Comparison of ENCODE assay signal across 9 mouse cellular contexts in genomic region chr6:57533410-57533809, GRCm38 (mm10). TPM values are rescaled to one million over a fixed set of nuclear protein-coding genes. Genes with fewer than 3 reads are reported as not detected.
DNase-seq lines count a peak whose midpoint lies in the region; ATAC-seq and TF ChIP-seq lines count a peak whose summit lies in the region.
"Had no signal": no experiment of that assay in that cellular context is flagged by ENCODE, and none has a peak within 500 bp of the region (broad histone marks: within the 10 kb centered on the region; RNA-seq: fewer than 3 reads in every experiment).

No protein-coding gene starts in this region.

- peak overlapping the region; percentile 45 for H3K4me3 ChIP-seq in cerebellum, adult 2 months (replicated peaks; ENCODE audit: insufficient read depth, low read depth, low read length)
- peak overlapping the region; percentile 53 for H3K4me3 ChIP-seq in lung, embryonic 15.5 days
- H3K4me3 ChIP-seq in lung, adult 2 months (replicated peaks; ENCODE audit: extremely low read depth, low read depth, low read length) = no peak overlapping the region
- H3K4me3 ChIP-seq in intestine, embryonic 15.5 days (replicated peaks) = no peak overlapping the region
- H3K4me3 ChIP-seq in neural tube, embryonic 14.5 days (ENCODE audit: low read depth, low read length) = peak overlapping the region; percentile 77; the same call in 1 of the 2 replicates

- no peaks in the 10 kb centered on the region for H3K36me3 ChIP-seq in lung, embryonic 15.5 days
- H3K36me3 ChIP-seq in intestine, embryonic 15.5 days = no peaks in the 10 kb centered on the region
- H3K36me3 ChIP-seq in neural tube, embryonic 14.5 days (ENCODE audit: control insufficient read depth, insufficient read depth, low read length) = no peaks in the 10 kb centered on the region

- H3K27me3 ChIP-seq in cerebellum, adult 2 months (ENCODE audit: control insufficient read depth, insufficient read depth, low read length) = no peaks in the 10 kb centered on the region
- no peaks in the 10 kb centered on the region for H3K27me3 ChIP-seq in lung, embryonic 15.5 days
- H3K27me3 ChIP-seq in intestine, embryonic 15.5 days (replicated peaks) = no peaks in the 10 kb centered on the region
- H3K27me3 ChIP-seq in neural tube, embryonic 14.5 days (ENCODE audit: control insufficient read depth, insufficient read depth, low read length) = no peaks in the 10 kb centered on the region

- no peak for TF ChIP-seq CTCF in cerebellum, adult 2 months (IDR thresholded peaks at IDR 0.05; ENCODE audit: borderline replicate concordance, insufficient read depth, low read depth, low read length)
- no peak for TF ChIP-seq CTCF in lung, adult 2 months (IDR thresholded peaks at IDR 0.05; ENCODE audit: insufficient read depth, low read length)

- DNase-seq in cerebellum, adult 2 months = no peak
- no peak for DNase-seq in cerebellum, adult 9-10 months
- DNase-seq in lung, adult 2 months = no peak
- no peak for DNase-seq in MN1 (ENCODE audit: low spot score)
- no peak for DNase-seq in c-Kit-positive CD71-positive TER-119-positive erythroid progenitor cells, embryonic 14.5 days (ENCODE audit: low spot score)
- DNase-seq: retina, postnatal 1 day had no signal

- no peak for ATAC-seq in lung, embryonic 15.5 days (ENCODE audit: borderline replicate concordance, extremely low read depth, low FRiP score, low TSS enrichment)
- ATAC-seq in intestine, embryonic 15.5 days = no peak
- ATAC-seq in neural tube, embryonic 14.5 days (ENCODE audit: low read depth) = no peak

- no peak for TF ChIP-seq POLR2A in cerebellum, adult 2 months (IDR thresholded peaks at IDR 0.05; ENCODE audit: borderline replicate concordance, insufficient read depth, low read length)
- no peak for TF ChIP-seq POLR2A in lung, adult 2 months (IDR thresholded peaks at IDR 0.05; ENCODE audit: borderline replicate concordance, extremely low read depth, low read depth, low read length)

- WGBS in cerebellum, adult 2 months = 8% methylated on average over 2 of the region's 2 CpGs
- 30% methylated on average over 2 of the region's 2 CpGs for WGBS in lung, embryonic 15.5 days
- WGBS in lung, adult 2 months = 12% methylated on average over 2 of the region's 2 CpGs
- WGBS in intestine, embryonic 15.5 days = 36% methylated on average over 2 of the region's 2 CpGs
- WGBS in neural tube, embryonic 14.5 days = 75% methylated on average over 2 of the region's 2 CpGs

- no peak overlapping the region for H3K27ac ChIP-seq in cerebellum, adult 2 months (ENCODE audit: insufficient read depth, low read length)
- no peak overlapping the region for H3K27ac ChIP-seq in lung, embryonic 15.5 days
- H3K27ac ChIP-seq in intestine, embryonic 15.5 days = no peak overlapping the region
- H3K27ac ChIP-seq in neural tube, embryonic 14.5 days (ENCODE audit: low read depth, low read length) = no peak overlapping the region

- peak overlapping the region; percentile 63 for H3K4me2 ChIP-seq in lung, embryonic 15.5 days
- peak overlapping the region; percentile 83 for H3K4me2 ChIP-seq in intestine, embryonic 15.5 days (replicated peaks)
- peak overlapping the region; percentile 62 for H3K4me2 ChIP-seq in neural tube, embryonic 14.5 days (ENCODE audit: low read depth, low read length)

- H3K9me3 ChIP-seq in lung, embryonic 15.5 days = no peaks in the 10 kb centered on the region
- H3K9me3 ChIP-seq in intestine, embryonic 15.5 days = no peaks in the 10 kb centered on the region
- no peaks in the 10 kb centered on the region for H3K9me3 ChIP-seq in neural tube, embryonic 14.5 days (ENCODE audit: control insufficient read depth, low read length)

- H3K9ac ChIP-seq in lung, embryonic 15.5 days = no peak overlapping the region; the same call in 1 of the 2 replicates
- no peak overlapping the region for H3K9ac ChIP-seq in intestine, embryonic 15.5 days
- 0 out of 2 replicates have a peak overlapping the region, but pooled peaks have one; percentile 74 for H3K9ac ChIP-seq in neural tube, embryonic 14.5 days (replicated peaks; ENCODE audit: low read depth, low read length)

- H3K4me1 ChIP-seq in cerebellum, adult 2 months (ENCODE audit: control insufficient read depth, insufficient read depth, low read length) = peaks cover 3% of the 10 kb centered on the region; the same call in 1 of the 2 replicates
- H3K4me1 ChIP-seq in lung, embryonic 15.5 days = peaks cover 7% of the 10 kb centered on the region; the same call in 1 of the 2 replicates
- no peaks in the 10 kb centered on the region; the same call in 1 of the 2 replicates for H3K4me1 ChIP-seq in lung, adult 2 months (ENCODE audit: control insufficient read depth, insufficient read depth, low read length)
- H3K4me1 ChIP-seq in intestine, embryonic 15.5 days (replicated peaks) = peaks cover 6% of the 10 kb centered on the region; the same call in 1 of the 2 replicates
- peaks cover 8% of the 10 kb centered on the region for H3K4me1 ChIP-seq in neural tube, embryonic 14.5 days (ENCODE audit: control insufficient read depth, insufficient read depth, low read length)

RNA-seq across cellular contexts. Expression of gene Ppm1k, which starts 1.9 kb away (rescaled TPM):
- polyA plus RNA-seq in cerebellum, adult 2 months (2012; rRNA removed) = 20.7 and 21.8 TPM in 2 replicates
- polyA plus RNA-seq in lung, embryonic 15.5 days (2015; fragmentation: Nextera tagmentation; extraction: Ambion mirVana) = 5.9 and 6.4 TPM in 2 replicates
- polyA plus RNA-seq in lung, adult 2 months (2012; rRNA removed) = 1.5 and 2.9 TPM in 2 replicates
- 4.1 and 4.4 TPM in 2 replicates for polyA plus RNA-seq in intestine, embryonic 15.5 days (2015; fragmentation: Nextera tagmentation; extraction: Ambion mirVana)
- polyA plus RNA-seq in neural tube, embryonic 14.5 days (2014; fragmentation: Nextera tagmentation; extraction: Ambion mirVana) = 8.4 and 9.4 TPM in 2 replicates

RNA-seq across cellular contexts. Expression of gene Herc6, which starts 47.4 kb away (rescaled TPM):
- 1.5 and 1.6 TPM in 2 replicates for polyA plus RNA-seq in cerebellum, adult 2 months (2012; rRNA removed)
- 2.9 and 3.7 TPM in 2 replicates for polyA plus RNA-seq in lung, embryonic 15.5 days (2015; fragmentation: Nextera tagmentation; extraction: Ambion mirVana)
- polyA plus RNA-seq in lung, adult 2 months (2012; rRNA removed) = 9.9 and 11.6 TPM in 2 replicates
- polyA plus RNA-seq in intestine, embryonic 15.5 days (2015; fragmentation: Nextera tagmentation; extraction: Ambion mirVana) = 1.8 and 2.6 TPM in 2 replicates
- 0.44 and 1.2 TPM in 2 replicates for polyA plus RNA-seq in neural tube, embryonic 14.5 days (2014; fragmentation: Nextera tagmentation; extraction: Ambion mirVana)

Comparison
In these comparisons a context has a peak if more than half of its experiments do, and no peak if none do; other contexts are left out.
1. H3K4me3 ChIP-seq: peak in cerebellum, adult 2 months (single experiment), lung, embryonic 15.5 days (single experiment) and neural tube, embryonic 14.5 days (single experiment); none in lung, adult 2 months (single experiment) and intestine, embryonic 15.5 days (single experiment).
2. Peak in every context shown above with its lines, with median percentiles within 50 percentile points of each other: H3K4me2 ChIP-seq.